Mouse (Mus musculus) hindbrain, embryonic 14.5 days (tissue): Measurements from ENCODE around the gene Tnip1. TPM values are rescaled to one million over a fixed set of nuclear protein-coding genes. Genes with fewer than 3 reads are reported as not detected.

Experiments used
- ATAC-seq: fragments of 200-750 bp; cut with Nextera tagmentation; 2 replicates; pipeline ENCODE4 v1.8.0; 2017; ENCODE audit warnings: moderate number of reproducible peaks, mild to moderate bottlenecking, moderate TSS enrichment, moderate library complexity; ENCODE audit not compliant: low FRiP score
- DNase-seq: peaks from one replicate; pipeline ENCODE4 v3.0.0-alpha.2; 2015; ENCODE audit warnings: low spot score
- H3K27ac ChIP-seq: fragments of 300-500 bp; sonication (generic); 2 replicates; pipeline ENCODE4 v1.5.1; 2014; ENCODE audit warnings: mild to moderate bottlenecking, moderate library complexity
- H3K27me3 ChIP-seq: fragments of 300-500 bp; sonication (generic); 2 replicates; pipeline ENCODE4 v1.6.1; 2014; ENCODE audit warnings: mild to moderate bottlenecking, low read length, mixed read lengths; ENCODE audit not compliant: control insufficient read depth, insufficient read depth
- H3K36me3 ChIP-seq: fragments of 300-500 bp; sonication (generic); replicated peaks from 2 replicates; pipeline ENCODE4 v1.6.1; 2014; ENCODE audit not compliant: control insufficient read depth, insufficient read depth
- H3K4me1 ChIP-seq: fragments of 300-500 bp; sonication (generic); replicated peaks from 2 replicates; pipeline ENCODE4 v1.6.1; 2014; ENCODE audit warnings: antibody characterized with exemption, low read length, mixed read lengths; ENCODE audit not compliant: control insufficient read depth, insufficient read depth
- H3K4me2 ChIP-seq: fragments of 300-500 bp; sonication (generic); replicated peaks from 2 replicates; pipeline ENCODE4 v1.6.1; 2014; ENCODE audit warnings: mild to moderate bottlenecking, moderate library complexity
- H3K4me3 ChIP-seq: fragments of 300-500 bp; sonication (generic); replicated peaks from 2 replicates; pipeline ENCODE4 v1.5.1; 2014; ENCODE audit warnings: mild to moderate bottlenecking, low read length
- H3K9ac ChIP-seq: fragments of 300-500 bp; sonication (generic); 2 replicates; pipeline ENCODE4 v1.6.1; 2014
- H3K9me3 ChIP-seq: fragments of 300-500 bp; sonication (generic); 2 replicates; pipeline ENCODE4 v1.6.1; 2016; ENCODE audit warnings: low read length; ENCODE audit not compliant: control insufficient read depth
- WGBS: fragments of 180-500 bp; shearing (Covaris S2); extraction: QIAGEN DNeasy Blood & Tissue Kit; methylation state at CpG from one replicate; pipeline ENCODE4 v1.1.7; 2014; 5-methylcytosine and 5-hydroxymethylcytosine counted together
- polyA plus RNA-seq: library from polyadenylated mRNA; unstranded; fragments of >200 nt; fragmentation: Nextera tagmentation; extraction: Ambion mirVana; gene quantifications from 2 replicates; pipeline ENCODE4 v1.2.1, GENCODE M21; 2014

The Tnip1 gene
- polyA plus RNA-seq, 1 experiment from 2014 or later, result 17.0 TPM

DNA sequence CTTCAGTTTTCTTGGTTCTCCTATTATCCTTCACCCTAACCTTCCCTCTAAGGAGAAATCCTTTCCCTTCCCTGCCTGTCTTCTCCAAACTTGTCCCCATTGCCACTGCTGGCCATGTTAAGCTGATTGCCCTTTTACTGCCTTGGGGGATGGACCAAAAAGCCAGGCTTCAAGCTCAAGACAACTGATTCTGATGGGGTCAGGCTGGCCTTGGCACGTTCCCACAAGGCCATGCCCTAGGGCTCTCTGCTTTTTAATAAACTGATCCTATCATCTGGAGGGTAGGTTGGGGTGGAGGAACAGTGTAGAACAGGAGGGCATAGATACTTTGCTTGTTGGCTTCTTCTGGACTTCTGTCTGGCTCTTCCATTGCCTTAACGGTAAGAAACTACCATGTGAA lies 77.3 kb downstream of the Tnip1 start:
- no peaks in the 10 kb centered on the region for H3K4me1 ChIP-seq
- no peaks in the 10 kb centered on the region for H3K27me3 ChIP-seq
- no peak overlapping the region for H3K27ac ChIP-seq
- H3K36me3 ChIP-seq, result no peaks in the 10 kb centered on the region
- H3K4me2 ChIP-seq, result no peak overlapping the region
- H3K4me3 ChIP-seq, result no peak overlapping the region
- ATAC-seq (no peak), DNase-seq (no peak)
- no peaks in the 10 kb centered on the region for H3K9me3 ChIP-seq
- WGBS, result 93% methylated on average over 2 of the region's 2 CpGs
- no peak overlapping the region for H3K9ac ChIP-seq

DNA sequence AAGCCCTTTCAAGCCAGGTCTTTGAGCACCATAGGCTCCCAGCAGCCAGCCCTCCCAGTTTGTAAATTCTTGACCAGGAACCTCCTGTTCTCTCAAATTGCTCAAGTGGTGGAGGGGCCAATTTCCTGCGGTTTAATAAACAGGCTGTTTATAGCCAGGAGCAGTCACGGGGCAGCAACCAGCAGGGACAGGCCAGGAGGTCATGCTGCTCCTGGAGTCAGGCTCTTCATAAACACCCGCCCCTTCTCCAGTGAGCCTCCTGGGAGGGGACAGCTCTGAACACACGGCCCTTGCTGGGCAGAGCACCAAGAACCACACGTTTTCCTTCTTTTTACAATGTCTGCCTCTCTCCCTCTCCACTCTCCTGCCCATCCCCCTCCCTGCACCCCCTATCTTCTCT lies 77.8 kb downstream of the Tnip1 start:
- Histone ChIP-seq H3K27ac (no peak overlapping the region), H3K4me1 (no peaks in the 10 kb centered on the region), H3K27me3 (no peaks in the 10 kb centered on the region), H3K36me3 (no peaks in the 10 kb centered on the region), H3K9ac (no peak overlapping the region), H3K4me2 (no peak overlapping the region), H3K4me3 (no peak overlapping the region), H3K9me3 (no peaks in the 10 kb centered on the region)
- DNase-seq, result no peak
- ATAC-seq, result no peak
- 25% methylated on average over 5 of the region's 5 CpGs for WGBS

DNA sequence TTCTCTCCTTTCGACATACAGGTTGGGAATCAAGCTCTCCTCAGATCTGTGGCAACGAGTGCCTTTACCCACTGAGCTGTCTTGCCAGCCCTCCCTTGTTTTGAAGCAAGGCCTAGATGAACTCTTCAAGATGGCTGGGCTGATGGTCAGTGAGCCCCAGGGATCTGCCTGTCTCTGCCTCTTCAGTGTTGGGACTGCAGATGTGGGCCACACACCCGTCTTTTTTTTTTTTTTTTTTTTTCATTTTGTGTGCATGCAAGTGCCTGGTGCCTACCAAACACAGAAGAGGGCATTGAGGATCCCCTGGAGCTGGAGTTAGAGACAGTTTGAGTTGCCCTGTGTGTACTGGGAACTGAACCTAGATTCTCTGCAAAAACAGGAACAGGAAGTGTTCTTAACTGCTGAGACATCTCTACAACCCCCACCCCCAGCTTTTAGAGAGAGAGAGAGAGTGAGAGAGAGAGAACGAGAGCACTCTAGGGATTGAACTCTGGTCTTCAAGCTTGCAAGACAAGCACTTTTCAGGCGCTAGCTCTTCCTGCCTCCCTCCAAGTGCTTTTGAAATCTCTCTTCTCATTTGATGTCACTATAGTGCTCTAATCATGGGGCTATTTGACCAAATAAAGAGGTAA lies 78.4 kb downstream of the Tnip1 start:
- ATAC-seq, result no peak
- no peaks in the 10 kb centered on the region for H3K9me3 ChIP-seq
- H3K4me1 ChIP-seq, result no peaks in the 10 kb centered on the region
- no peak overlapping the region for H3K4me2 ChIP-seq
- H3K4me3 ChIP-seq, result no peak overlapping the region
- no peak overlapping the region for H3K9ac ChIP-seq
- no peaks in the 10 kb centered on the region for H3K27me3 ChIP-seq
- no peak for DNase-seq
- 83% methylated on average over 5 of the region's 5 CpGs for WGBS
- H3K27ac ChIP-seq, result no peak overlapping the region
- no peaks in the 10 kb centered on the region for H3K36me3 ChIP-seq

DNA sequence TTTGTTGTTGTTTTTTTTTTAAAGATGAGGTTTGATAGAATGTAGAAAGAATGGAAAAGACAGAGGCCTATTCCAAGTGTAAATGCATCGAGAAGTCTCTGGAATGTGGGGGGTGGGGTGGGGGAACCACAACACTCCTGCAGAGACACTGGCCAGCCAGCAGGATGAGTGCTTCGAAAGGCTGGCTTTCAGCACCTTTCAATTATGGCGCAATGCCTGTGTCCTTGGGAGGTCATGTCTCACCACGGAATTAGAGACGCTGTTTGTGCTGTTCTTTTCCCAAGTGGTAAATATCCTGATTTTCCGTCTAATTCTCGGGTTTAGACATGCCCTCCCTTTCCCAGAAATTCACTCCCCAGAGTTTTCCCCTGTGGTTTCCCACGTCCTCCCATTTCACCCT lies 80.0 kb downstream of the Tnip1 start:
- H3K27ac ChIP-seq, result no peak overlapping the region

DNA sequence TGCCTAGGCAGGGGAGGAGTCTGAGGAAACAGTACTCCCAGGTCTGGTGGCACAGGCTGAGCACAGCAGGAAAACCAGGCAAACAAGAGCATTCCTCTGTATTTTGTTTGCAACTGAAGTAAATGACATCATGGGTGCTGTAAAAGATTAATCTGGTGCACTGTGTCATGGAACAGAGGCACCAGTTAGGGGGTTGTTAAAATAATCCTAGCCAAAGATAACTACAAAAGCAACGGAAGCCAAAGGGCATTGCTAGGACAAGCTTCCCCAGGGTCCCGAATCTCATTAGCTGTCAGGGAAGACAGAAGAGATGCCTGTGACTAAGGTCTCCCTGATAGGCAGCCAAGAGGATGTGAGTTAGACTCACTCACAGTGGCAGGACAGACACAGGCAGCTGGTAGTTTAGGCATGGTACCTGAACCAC lies 81.7 kb downstream of the Tnip1 start:
- ATAC-seq (no peak), DNase-seq (no peak)
- H3K4me3 ChIP-seq, result no peak overlapping the region
- H3K9ac ChIP-seq, result no peak overlapping the region
- no peaks in the 10 kb centered on the region for H3K36me3 ChIP-seq
- H3K27ac ChIP-seq, result no peak overlapping the region
- H3K4me2 ChIP-seq, result no peak overlapping the region
- no peaks in the 10 kb centered on the region for H3K4me1 ChIP-seq
- no peaks in the 10 kb centered on the region for H3K27me3 ChIP-seq
- H3K9me3 ChIP-seq, result no peaks in the 10 kb centered on the region
- WGBS, result 0% methylated on average over 2 of the region's 2 CpGs

More for the DNA sequence above, 80.0 kb downstream of the Tnip1 start:
- Histone ChIP-seq H3K4me2 (no peak overlapping the region), H3K27me3 (no peaks in the 10 kb centered on the region), H3K9ac (no peak overlapping the region), H3K9me3 (no peaks in the 10 kb centered on the region), H3K36me3 (no peaks in the 10 kb centered on the region), H3K4me1 (no peaks in the 10 kb centered on the region), H3K4me3 (no peak overlapping the region)
- WGBS, result 41% methylated on average over 8 of the region's 8 CpGs
- ATAC-seq, result no peak
- no peak for DNase-seq

DNA sequence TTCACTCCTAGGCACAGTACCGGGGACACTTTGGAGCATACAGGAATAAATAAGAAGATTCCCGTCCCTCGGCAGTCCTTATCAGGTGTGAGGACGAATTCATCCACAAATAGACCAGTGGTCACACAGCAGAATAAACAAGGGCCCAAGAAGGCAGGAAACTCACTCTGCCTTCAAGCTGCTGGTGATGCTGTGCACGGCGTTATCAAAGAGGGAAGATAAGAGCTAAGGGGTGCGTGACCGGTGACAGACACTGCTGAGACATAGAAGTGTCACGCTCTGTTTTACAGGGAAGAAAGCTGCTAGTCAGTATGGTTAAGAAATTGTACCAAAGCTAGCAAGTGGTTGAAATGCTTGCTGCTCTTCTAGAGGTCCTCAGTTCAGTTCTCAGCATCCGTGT lies 82.8 kb downstream of the Tnip1 start:
- Histone ChIP-seq H3K4me1 (no peaks in the 10 kb centered on the region), H3K27me3 (no peaks in the 10 kb centered on the region), H3K9ac (no peak overlapping the region), H3K9me3 (no peaks in the 10 kb centered on the region), H3K27ac (no peak overlapping the region), H3K4me3 (no peak overlapping the region), H3K36me3 (no peaks in the 10 kb centered on the region; the same call in 1 of the 2 replicates), H3K4me2 (no peak overlapping the region)
- WGBS, result 86% methylated on average over 10 of the region's 10 CpGs
- DNase-seq (no peak), ATAC-seq (no peak)

DNA sequence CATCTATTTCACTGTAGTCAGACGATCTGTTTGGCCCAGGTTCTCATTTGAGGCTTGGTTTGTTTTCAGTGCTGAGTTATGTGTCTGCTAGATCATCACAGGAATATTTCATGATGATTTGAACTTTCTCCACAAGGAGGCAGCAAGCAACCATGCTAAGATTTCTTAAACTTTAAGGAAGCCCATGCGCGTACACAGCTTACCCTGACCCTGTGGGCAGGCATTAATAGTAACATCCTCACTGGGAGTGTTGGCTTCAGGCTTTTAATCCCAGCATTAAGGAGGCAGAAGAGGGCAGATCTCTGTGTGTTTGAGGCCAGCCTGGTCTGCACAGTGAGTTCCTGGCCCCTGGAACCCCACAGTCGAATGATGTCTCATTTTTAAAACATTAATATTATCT lies 83.3 kb downstream of the Tnip1 start:
- 0 out of 2 replicates have a peak, but pooled peaks have one; percentile 27 for ATAC-seq

DNA sequence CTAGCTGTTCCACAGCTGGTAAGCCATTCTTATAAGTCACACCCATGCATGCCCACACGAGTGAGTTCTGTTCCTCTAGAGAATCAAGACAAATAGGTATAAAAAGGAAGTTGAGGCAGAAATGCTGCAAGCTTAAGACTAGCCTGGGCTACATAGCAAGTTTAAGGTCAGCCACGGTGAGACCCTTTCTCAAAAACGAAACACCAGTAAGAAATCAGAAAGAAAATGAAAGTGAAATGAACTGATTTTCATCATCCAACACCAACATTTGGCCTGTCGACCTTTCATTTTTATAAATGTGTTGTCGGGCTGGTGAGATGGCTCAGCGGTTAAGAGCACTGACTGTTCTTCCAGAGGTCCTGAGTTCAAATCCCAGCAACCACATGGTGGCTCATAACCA lies 83.8 kb downstream of the Tnip1 start:
- DNase-seq, result no peak
- Histone ChIP-seq H3K36me3 (peaks cover 6% of the 10 kb centered on the region), H3K27ac (no peak overlapping the region), H3K4me3 (no peak overlapping the region), H3K4me2 (no peak overlapping the region), H3K9ac (no peak overlapping the region), H3K27me3 (no peaks in the 10 kb centered on the region), H3K9me3 (no peaks in the 10 kb centered on the region), H3K4me1 (no peaks in the 10 kb centered on the region)
- WGBS, result 83% methylated on average over 6 of the region's 6 CpGs
- ATAC-seq, result no peak

More for the DNA sequence above, 83.3 kb downstream of the Tnip1 start:
- DNase-seq, result peak; percentile 83
- 40% methylated on average over 4 of the region's 4 CpGs for WGBS
- peaks cover under 1% of the 10 kb centered on the region for H3K36me3 ChIP-seq
- H3K4me2 ChIP-seq, result no peak overlapping the region
- no peaks in the 10 kb centered on the region for H3K27me3 ChIP-seq
- H3K9ac ChIP-seq, result no peak overlapping the region
- H3K4me1 ChIP-seq, result no peaks in the 10 kb centered on the region
- H3K9me3 ChIP-seq, result no peaks in the 10 kb centered on the region
- H3K4me3 ChIP-seq, result no peak overlapping the region
- H3K27ac ChIP-seq, result no peak overlapping the region

DNA sequence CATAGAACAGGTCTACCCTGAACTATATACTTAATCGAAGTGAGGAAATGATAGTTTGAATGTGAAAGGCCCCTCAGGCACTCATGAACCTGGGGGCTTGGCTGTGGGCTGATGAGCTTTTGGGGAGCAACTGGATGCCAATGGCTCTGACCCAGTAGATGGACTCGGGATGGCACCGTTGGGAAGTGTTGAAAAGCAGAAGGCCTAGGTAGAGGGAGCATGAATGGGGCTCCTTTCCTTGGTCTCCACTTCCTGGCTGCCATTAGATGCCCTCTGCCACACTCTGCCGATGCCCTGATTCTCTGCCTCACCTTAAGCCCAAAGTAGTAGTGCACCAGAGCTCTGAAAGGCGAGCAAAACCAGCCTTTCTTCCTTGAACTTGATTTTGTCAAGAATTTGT lies 86.7 kb downstream of the Tnip1 start:
- 93% methylated on average over 5 of the region's 5 CpGs for WGBS
- Histone ChIP-seq H3K9ac (no peak overlapping the region), H3K4me3 (no peak overlapping the region), H3K27ac (no peak overlapping the region), H3K4me2 (no peak overlapping the region), H3K27me3 (no peaks in the 10 kb centered on the region), H3K4me1 (no peaks in the 10 kb centered on the region), H3K36me3 (peaks cover 34% of the 10 kb centered on the region), H3K9me3 (no peaks in the 10 kb centered on the region)
- ATAC-seq (no peak), DNase-seq (no peak)
